Mouse (Mus musculus) midbrain, embryonic 15.5 days (tissue): Measurements from ENCODE around the gene Gm10720. TPM values are rescaled to one million over a fixed set of nuclear protein-coding genes. Genes with fewer than 3 reads are reported as not detected.
"Not testable (repeated sequence)": the region's sequence is repeated elsewhere in the genome, so short reads cannot be mapped to it uniquely, and the experiment has no call there.

ENCODE experiments used
- ATAC-seq: fragments of 200-750 bp; cut with Nextera tagmentation; replicated peaks from 2 replicates; pipeline ENCODE4 v1.8.0; 2017; ENCODE audit warnings: moderate TSS enrichment
- H3K27ac ChIP-seq: fragments of 300-500 bp; sonication (generic); 2 replicates; pipeline ENCODE4 v1.5.1; 2015; ENCODE audit warnings: mild to moderate bottlenecking, inconsistent platforms
- H3K27me3 ChIP-seq: fragments of 300-500 bp; sonication (generic); replicated peaks from 2 replicates; pipeline ENCODE4 v1.6.1; 2015; ENCODE audit warnings: inconsistent platforms
- H3K36me3 ChIP-seq: fragments of 300-500 bp; sonication (generic); replicated peaks from 2 replicates; pipeline ENCODE4 v1.6.1; 2015; ENCODE audit warnings: inconsistent platforms
- H3K4me1 ChIP-seq: fragments of 300-500 bp; sonication (generic); 2 replicates; pipeline ENCODE4 v1.6.1; 2015; ENCODE audit warnings: inconsistent platforms
- H3K4me2 ChIP-seq: fragments of 300-500 bp; sonication (generic); 2 replicates; pipeline ENCODE4 v1.6.1; 2015; ENCODE audit warnings: inconsistent platforms, mild to moderate bottlenecking, moderate library complexity
- H3K4me3 ChIP-seq: fragments of 300-500 bp; sonication (generic); 2 replicates; pipeline ENCODE4 v1.5.1; 2015; ENCODE audit warnings: mild to moderate bottlenecking, inconsistent platforms
- H3K9ac ChIP-seq: fragments of 300-500 bp; sonication (generic); 2 replicates; pipeline ENCODE4 v1.6.1; 2015; ENCODE audit warnings: mild to moderate bottlenecking, inconsistent platforms
- H3K9me3 ChIP-seq: fragments of 300-500 bp; sonication (generic); 2 replicates; pipeline ENCODE4 v1.6.1; 2016; ENCODE audit warnings: inconsistent platforms
- WGBS: fragments of 180-500 bp; shearing (Covaris S2); methylation state at CpG from one replicate; pipeline ENCODE4 v1.1.7; 2015; ENCODE audit warnings: mixed read lengths; 5-methylcytosine and 5-hydroxymethylcytosine counted together
- polyA plus RNA-seq: library from polyadenylated mRNA; unstranded; fragments of >200 nt; fragmentation: Nextera tagmentation; extraction: Ambion mirVana; gene quantifications from 2 replicates; pipeline ENCODE4 v1.2.1, GENCODE M21; 2015

Gm10720 gene
- not detected in 2 replicates for polyA plus RNA-seq

- H3K27me3 ChIP-seq, H3K4me3 ChIP-seq, H3K27ac ChIP-seq, H3K9ac ChIP-seq, H3K4me1 ChIP-seq, H3K9me3 ChIP-seq, H3K4me2 ChIP-seq, ATAC-seq, H3K36me3 ChIP-seq: not testable (repeated sequence)
- 64% methylated on average over 6 of the region's 9 CpGs for WGBS
Measured at GRCm38 (mm10) chr9:3015354-3015753, at the start of gene Gm10720. TSS of gene Gm10720 (plus strand) at chr9:3015654.

- H3K27me3 ChIP-seq, H3K4me3 ChIP-seq, H3K9ac ChIP-seq, H3K27ac ChIP-seq, ATAC-seq, H3K4me2 ChIP-seq, H3K4me1 ChIP-seq, H3K9me3 ChIP-seq, H3K36me3 ChIP-seq: not testable (repeated sequence)
- WGBS, result 71% methylated on average over 12 of the region's 12 CpGs
Measured at GRCm38 (mm10) chr9:3000445-3000972, 14.9 kb upstream of the Gm10720 start, which contains the start of gene Gm10722. TSS of gene Gm10722 (plus strand) at chr9:3000922.

GRCm38 (mm10) chr9:3001006-3001405, 14.4 kb upstream of the Gm10720 start:
- WGBS, result 64% methylated on average over 8 of the region's 8 CpGs
- H3K9ac ChIP-seq, H3K4me2 ChIP-seq, H3K27ac ChIP-seq, ATAC-seq, H3K36me3 ChIP-seq, H3K27me3 ChIP-seq, H3K9me3 ChIP-seq, H3K4me3 ChIP-seq, H3K4me1 ChIP-seq: not testable (repeated sequence)

GRCm38 (mm10) chr9:3001948-3002659, 13.3 kb upstream of the Gm10720 start:
- not testable (repeated sequence) for H3K27ac ChIP-seq, H3K9me3 ChIP-seq, H3K4me3 ChIP-seq, H3K36me3 ChIP-seq, H3K9ac ChIP-seq, H3K4me1 ChIP-seq, H3K4me2 ChIP-seq, H3K27me3 ChIP-seq
- peak; percentile 91 for ATAC-seq
- WGBS, result 71% methylated on average over 9 of the region's 11 CpGs

DNA sequence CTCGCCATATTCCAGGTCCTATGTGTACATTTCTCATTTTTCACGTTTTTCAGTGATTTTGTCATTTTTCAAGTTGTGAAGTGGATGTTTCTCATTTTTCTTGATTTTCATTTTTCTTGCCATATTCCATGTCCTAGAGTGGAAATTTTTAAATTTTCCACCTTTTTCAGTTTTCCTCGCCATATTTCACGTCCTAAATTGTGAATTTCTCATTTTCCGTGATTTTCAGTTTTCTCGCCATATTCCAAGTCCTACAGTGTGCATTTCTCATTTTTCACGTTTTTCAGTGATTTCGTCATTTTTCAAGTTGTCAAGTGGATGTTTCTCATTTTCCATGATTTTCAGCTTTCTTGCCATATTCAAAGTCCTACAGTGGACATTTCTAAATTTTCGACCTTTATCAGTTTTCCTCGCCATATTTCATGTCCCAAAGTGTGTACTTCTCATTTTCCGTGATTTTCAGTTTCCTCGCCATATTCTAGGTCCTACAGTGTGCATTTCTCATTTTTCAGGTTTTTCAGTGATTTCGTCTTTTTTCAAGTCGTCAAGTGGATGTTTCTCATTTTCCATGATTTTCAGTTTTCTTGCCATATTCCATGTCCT, 12.6 kb upstream of the Gm10720 start, which contains the start of gene Gm11168:
Gm11168 (plus strand) TSS at position 553 of the 603 bp plus-strand sequence.
- not testable (repeated sequence) for H3K9ac ChIP-seq, H3K36me3 ChIP-seq, H3K4me2 ChIP-seq, H3K4me3 ChIP-seq, H3K27me3 ChIP-seq, ATAC-seq, H3K4me1 ChIP-seq, H3K27ac ChIP-seq
- 73% methylated on average over 6 of the region's 14 CpGs for WGBS
- H3K9me3 ChIP-seq, result peaks cover 12% of the 10 kb centered on the region

DNA sequence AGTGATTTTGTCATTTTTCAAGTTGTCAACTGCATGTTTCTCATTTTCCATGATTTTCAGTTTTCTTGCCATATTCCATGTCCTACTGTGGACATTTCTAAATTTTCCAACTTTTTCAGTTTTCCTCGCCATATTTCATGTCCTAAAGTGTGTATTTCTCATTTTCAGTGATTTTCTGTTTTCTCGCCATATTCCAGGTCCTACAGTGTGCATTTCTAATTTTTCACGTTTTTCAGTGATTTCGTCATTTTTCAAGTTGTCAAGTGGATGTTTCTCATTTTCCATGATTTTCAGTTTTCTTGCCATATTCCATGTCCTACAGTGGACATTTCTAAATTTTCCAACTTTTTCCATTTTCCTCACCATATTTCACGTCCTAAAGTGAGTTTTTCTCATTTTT, 9.3 kb upstream of the Gm10720 start:
- not testable (repeated sequence) for H3K9ac ChIP-seq, ATAC-seq, H3K4me3 ChIP-seq, H3K4me1 ChIP-seq, H3K27ac ChIP-seq, H3K27me3 ChIP-seq, H3K4me2 ChIP-seq, H3K36me3 ChIP-seq
- WGBS, result 75% methylated on average over 1 of the region's 5 CpGs
- peaks cover 15% of the 10 kb centered on the region for H3K9me3 ChIP-seq

DNA sequence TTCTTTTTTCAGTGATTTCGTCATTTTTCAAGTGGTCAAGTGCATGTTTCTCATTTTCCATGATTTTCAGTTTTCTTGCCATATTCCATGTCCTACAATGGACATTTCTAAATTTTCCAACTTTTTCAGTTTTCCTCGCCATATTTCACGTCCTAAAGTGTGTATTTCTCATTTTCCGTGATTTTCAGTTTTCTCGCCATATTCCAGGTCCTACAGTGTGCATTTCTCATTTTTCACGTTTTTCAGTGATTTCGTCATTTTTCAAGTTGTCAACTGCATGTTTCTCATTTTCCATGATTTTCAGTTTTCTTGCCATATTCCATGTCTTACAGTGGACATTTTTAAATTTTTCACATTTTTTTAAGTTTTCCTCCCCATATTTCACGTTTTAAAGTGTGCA, 8.8 kb upstream of the Gm10720 start:
- not testable (repeated sequence) for H3K4me2 ChIP-seq, H3K4me3 ChIP-seq, H3K9ac ChIP-seq, H3K36me3 ChIP-seq, H3K27ac ChIP-seq, H3K27me3 ChIP-seq, H3K4me1 ChIP-seq
- 73% methylated on average over 8 of the region's 8 CpGs for WGBS
- ATAC-seq, result peak; percentile 76
- peaks cover 15% of the 10 kb centered on the region for H3K9me3 ChIP-seq

- not testable (repeated sequence) for H3K4me2 ChIP-seq, H3K36me3 ChIP-seq, H3K4me1 ChIP-seq, H3K27me3 ChIP-seq, H3K9ac ChIP-seq, H3K27ac ChIP-seq, H3K4me3 ChIP-seq
- peaks cover 11% of the 10 kb centered on the region for H3K9me3 ChIP-seq
- 0 out of 2 replicates have a peak, but pooled peaks have one; percentile 34 for ATAC-seq
- 72% methylated on average over 8 of the region's 9 CpGs for WGBS
Measured at GRCm38 (mm10) chr9:3007272-3007671, 8.2 kb upstream of the Gm10720 start.

DNA sequence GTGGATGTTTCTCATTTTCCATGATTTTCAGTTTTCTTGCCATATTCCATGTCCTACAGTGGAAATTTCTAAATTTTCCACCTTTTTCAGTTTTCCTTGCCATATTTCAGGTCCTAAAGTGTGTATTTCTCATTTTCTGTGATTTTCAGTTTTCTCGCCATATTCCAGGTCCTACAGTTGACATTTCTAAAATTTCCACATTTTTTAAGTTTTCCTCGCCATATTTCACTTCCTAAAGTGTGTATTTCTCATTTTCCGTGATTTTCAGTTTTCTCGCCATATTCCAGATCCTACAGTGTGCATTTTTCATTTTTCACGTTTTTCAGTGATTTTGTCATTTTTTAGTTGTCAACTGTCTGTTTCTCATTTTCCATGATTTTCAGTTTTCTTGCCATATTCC, 6.1 kb upstream of the Gm10720 start:
- 0 out of 2 replicates have a peak, but pooled peaks have one; percentile 52 for ATAC-seq
- not testable (repeated sequence) for H3K4me1 ChIP-seq, H3K4me3 ChIP-seq, H3K27me3 ChIP-seq, H3K4me2 ChIP-seq, H3K9ac ChIP-seq, H3K27ac ChIP-seq, H3K9me3 ChIP-seq, H3K36me3 ChIP-seq
- no CpG with 5 or more reads among the region's 5 CpGs for WGBS

GRCm38 (mm10) chr9:3012054-3012621, 3.3 kb upstream of the Gm10720 start:
- H3K27me3 ChIP-seq, H3K27ac ChIP-seq, H3K9ac ChIP-seq, H3K9me3 ChIP-seq, ATAC-seq, H3K36me3 ChIP-seq, H3K4me3 ChIP-seq, H3K4me1 ChIP-seq, H3K4me2 ChIP-seq: not testable (repeated sequence)
- 85% methylated on average over 3 of the region's 7 CpGs for WGBS

DNA sequence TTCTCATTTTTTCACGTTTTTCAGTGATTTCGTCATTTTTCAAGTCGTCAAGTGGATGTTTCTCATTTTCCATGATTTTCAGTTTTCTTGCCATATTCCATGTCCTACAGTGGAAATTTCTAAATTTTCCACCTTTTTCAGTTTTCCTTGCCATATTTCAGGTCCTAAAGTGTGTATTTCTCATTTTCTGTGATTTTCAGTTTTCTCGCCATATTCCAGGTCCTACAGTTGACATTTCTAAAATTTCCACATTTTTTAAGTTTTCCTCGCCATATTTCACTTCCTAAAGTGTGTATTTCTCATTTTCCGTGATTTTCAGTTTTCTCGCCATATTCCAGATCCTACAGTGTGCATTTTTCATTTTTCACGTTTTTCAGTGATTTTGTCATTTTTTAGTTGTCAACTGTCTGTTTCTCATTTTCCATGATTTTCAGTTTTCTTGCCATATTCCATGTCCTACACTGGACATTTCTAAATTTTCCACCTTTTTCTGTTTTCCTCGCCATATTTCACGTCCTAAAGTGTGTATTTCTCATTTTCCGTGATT, 2.6 kb upstream of the Gm10720 start, which contains the start of gene Gm10721:
Gm10721 (plus strand) TSS at position 408 of the 547 bp plus-strand sequence.
- 100% methylated on average over 1 of the region's 11 CpGs for WGBS

DNA sequence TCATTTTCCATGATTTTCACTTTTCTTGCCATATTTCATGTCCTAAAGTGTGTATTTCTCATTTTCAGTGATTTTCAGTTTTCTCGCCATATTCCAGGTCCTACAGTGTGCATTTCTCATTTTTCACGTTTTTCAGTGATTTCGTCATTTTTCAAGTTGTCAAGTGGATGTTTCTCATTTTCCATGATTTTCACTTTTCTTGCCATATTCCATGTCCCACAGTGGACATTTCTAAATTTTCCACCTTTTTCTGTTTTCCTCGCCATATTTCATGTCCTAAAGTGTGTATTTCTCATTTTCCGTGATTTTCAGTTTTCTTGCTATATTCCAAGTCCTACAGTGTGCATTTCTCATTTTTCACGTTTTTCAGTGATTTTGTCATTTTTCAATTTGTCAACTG, 442 bp downstream of the Gm10720 start:
- not testable (repeated sequence) for H3K27ac ChIP-seq, H3K9ac ChIP-seq, ATAC-seq, H3K4me1 ChIP-seq, H3K36me3 ChIP-seq, H3K9me3 ChIP-seq, H3K27me3 ChIP-seq, H3K4me3 ChIP-seq, H3K4me2 ChIP-seq
- WGBS, result 73% methylated on average over 6 of the region's 6 CpGs

More for the DNA sequence above, 2.6 kb upstream of the Gm10720 start, which contains the start of gene Gm10721:
- not testable (repeated sequence) for H3K4me3 ChIP-seq, H3K27me3 ChIP-seq, H3K4me2 ChIP-seq, H3K9ac ChIP-seq, H3K4me1 ChIP-seq, H3K9me3 ChIP-seq, H3K36me3 ChIP-seq, ATAC-seq, H3K27ac ChIP-seq
